Comparison of ENCODE assay signal across 24 mouse cellular contexts in the genomic region with DNA sequence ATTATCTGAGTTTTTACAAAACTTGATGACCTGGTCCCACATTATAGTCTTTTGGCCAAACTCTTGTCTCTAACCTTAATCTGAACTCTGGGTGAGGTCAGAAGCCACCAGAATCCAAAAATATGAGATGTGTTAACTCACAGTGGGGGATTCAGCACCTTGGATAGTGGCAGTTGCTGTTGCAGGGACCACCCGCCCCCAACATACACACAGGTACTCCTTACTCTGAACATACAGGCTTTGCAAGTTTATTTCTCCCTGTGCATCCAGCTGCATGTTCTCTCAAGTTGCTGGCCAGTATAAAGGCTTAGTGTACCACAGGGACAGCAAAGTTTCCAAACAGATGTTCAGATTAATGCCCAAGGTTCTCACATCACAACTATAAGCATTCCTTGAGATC.
DNase-seq lines count a peak whose midpoint lies in the region; ATAC-seq and TF ChIP-seq lines count a peak whose summit lies in the region.
"Had no signal": no experiment of that assay in that cellular context is flagged by ENCODE, and none has a peak within 500 bp of the region (broad histone marks: within the 10 kb centered on the region; RNA-seq: fewer than 3 reads in every experiment).

No protein-coding gene starts in this region.

- no peaks in the 10 kb centered on the region for H3K4me1 ChIP-seq in intestine, embryonic 14.5 days (replicated peaks; ENCODE audit: control insufficient read depth, insufficient read depth, low read length)
- no peaks in the 10 kb centered on the region for H3K4me1 ChIP-seq in intestine, postnatal 0 days (replicated peaks; ENCODE audit: control insufficient read depth, insufficient read depth, low read length)
- no peaks in the 10 kb centered on the region for H3K4me1 ChIP-seq in embryonic facial prominence, embryonic 14.5 days (ENCODE audit: control insufficient read depth, insufficient read depth, low read length)
- H3K4me1 ChIP-seq: embryonic facial prominence, embryonic 13.5 days; heart, embryonic 15.5 days; megakaryocyte, embryonic 14.5 days had no signal

- H3K4me3 ChIP-seq in intestine, embryonic 14.5 days (ENCODE audit: low read depth, low read length), result no peak overlapping the region
- no peak overlapping the region for H3K4me3 ChIP-seq in intestine, postnatal 0 days (ENCODE audit: low read depth, low read length)
- no peak overlapping the region for H3K4me3 ChIP-seq in embryonic facial prominence, embryonic 14.5 days (ENCODE audit: low read depth, low read length)
- H3K4me3 ChIP-seq in layer of hippocampus, adult 2 months, result no peak overlapping the region
- H3K4me3 ChIP-seq: embryonic facial prominence, embryonic 13.5 days; gastrocnemius, adult 2 months; heart, embryonic 15.5 days; megakaryocyte, embryonic 14.5 days had no signal

- DNase-seq in intestine, embryonic 14.5 days (ENCODE audit: low spot score), result peak; percentile 60
- DNase-seq in ES-CJ7 (ENCODE audit: low read depth, low spot score), result peak; percentile 16
- DNase-seq in R1 (ENCODE audit: low read depth, low spot score), result peak; percentile 27
- DNase-seq in embryonic facial prominence, embryonic 14.5 days (ENCODE audit: low spot score), result peak; percentile 64
- no peak for DNase-seq in layer of hippocampus, adult 2 months (ENCODE audit: low spot score in 2 of 2)
- DNase-seq in cerebellum, adult 9-10 months, result no peak
- DNase-seq in neural tube, embryonic 10.5 days (ENCODE audit: extremely low spot score, low spot score), result no peak
- DNase-seq: adrenal gland, postnatal 14 days; B cell, adult 2 months; cerebellum, postnatal 14 days; gastrocnemius, adult 2 months; heart, adult 11 months; kidney, adult 2 months; liver; lung, postnatal 10 days; spleen, adult 18-20 months; thymus, postnatal 36 days had no signal

- no peaks in the 10 kb centered on the region for H3K9me3 ChIP-seq in intestine, embryonic 14.5 days (ENCODE audit: control insufficient read depth, low read length)
- H3K9me3 ChIP-seq in intestine, postnatal 0 days (ENCODE audit: control insufficient read depth), result no peaks in the 10 kb centered on the region
- H3K9me3 ChIP-seq in embryonic facial prominence, embryonic 14.5 days (ENCODE audit: control insufficient read depth, low read length), result no peaks in the 10 kb centered on the region
- H3K9me3 ChIP-seq: embryonic facial prominence, embryonic 13.5 days; heart, embryonic 15.5 days; megakaryocyte, embryonic 14.5 days had no signal

- no peaks in the 10 kb centered on the region for H3K27me3 ChIP-seq in intestine, embryonic 14.5 days (replicated peaks; ENCODE audit: control insufficient read depth, insufficient read depth, low read length)
- no peaks in the 10 kb centered on the region for H3K27me3 ChIP-seq in intestine, postnatal 0 days (replicated peaks; ENCODE audit: control insufficient read depth, insufficient read depth, low read length)
- H3K27me3 ChIP-seq in embryonic facial prominence, embryonic 14.5 days (replicated peaks; ENCODE audit: control insufficient read depth, insufficient read depth, low read length), result no peaks in the 10 kb centered on the region
- H3K27me3 ChIP-seq: heart, embryonic 15.5 days; megakaryocyte, embryonic 14.5 days had no signal

- WGBS in intestine, embryonic 14.5 days, result 15% methylated on average over 1 of the region's 1 CpGs
- 3% methylated on average over 1 of the region's 1 CpGs for WGBS in intestine, postnatal 0 days
- WGBS in embryonic facial prominence, embryonic 14.5 days, result 8% methylated on average over 1 of the region's 1 CpGs

- no peaks in the 10 kb centered on the region for H3K36me3 ChIP-seq in intestine, embryonic 14.5 days (ENCODE audit: control insufficient read depth, insufficient read depth, low read length)
- no peaks in the 10 kb centered on the region for H3K36me3 ChIP-seq in intestine, postnatal 0 days (ENCODE audit: control insufficient read depth, insufficient read depth)
- H3K36me3 ChIP-seq in embryonic facial prominence, embryonic 14.5 days (ENCODE audit: control insufficient read depth, insufficient read depth, low read length), result no peaks in the 10 kb centered on the region
- H3K36me3 ChIP-seq: embryonic facial prominence, embryonic 13.5 days; heart, embryonic 15.5 days had no signal

- no peak overlapping the region for H3K4me2 ChIP-seq in intestine, embryonic 14.5 days (ENCODE audit: low read length)
- no peak overlapping the region for H3K4me2 ChIP-seq in intestine, postnatal 0 days (replicated peaks; ENCODE audit: low read depth)
- no peak overlapping the region for H3K4me2 ChIP-seq in embryonic facial prominence, embryonic 14.5 days (ENCODE audit: low read depth, low read length)
- H3K4me2 ChIP-seq: embryonic facial prominence, embryonic 13.5 days; heart, embryonic 15.5 days had no signal

- no peak for ATAC-seq in intestine, embryonic 14.5 days (replicated peaks; ENCODE audit: low FRiP score, low TSS enrichment, low read depth)
- ATAC-seq in intestine, postnatal 0 days, result no peak
- ATAC-seq in embryonic facial prominence, embryonic 14.5 days (ENCODE audit: low read depth), result no peak
- ATAC-seq: forebrain, embryonic 16.5 days; hindbrain, embryonic 16.5 days; midbrain, embryonic 16.5 days had no signal

- TF ChIP-seq CTCF in intestine, postnatal 0 days (IDR thresholded peaks at IDR 0.05; ENCODE audit: low read depth), result no peak
- TF ChIP-seq CTCF in layer of hippocampus, adult 2 months (conservative IDR thresholded peaks at IDR 0.05), result no peak

- no peak overlapping the region for H3K9ac ChIP-seq in intestine, embryonic 14.5 days (ENCODE audit: low read length)
- H3K9ac ChIP-seq in intestine, postnatal 0 days (ENCODE audit: low read depth, low read length), result no peak overlapping the region
- H3K9ac ChIP-seq in embryonic facial prominence, embryonic 14.5 days (ENCODE audit: low read depth, low read length), result no peak overlapping the region
- H3K9ac ChIP-seq: embryonic facial prominence, embryonic 13.5 days; heart, embryonic 15.5 days had no signal

- H3K27ac ChIP-seq in intestine, embryonic 14.5 days (ENCODE audit: low read depth), result no peak overlapping the region
- H3K27ac ChIP-seq in intestine, postnatal 0 days (ENCODE audit: low read depth, low read length), result no peak overlapping the region
- no peak overlapping the region for H3K27ac ChIP-seq in embryonic facial prominence, embryonic 14.5 days (replicated peaks; ENCODE audit: low read depth, low read length)
- no peak overlapping the region for H3K27ac ChIP-seq in layer of hippocampus, adult 2 months
- H3K27ac ChIP-seq: embryonic facial prominence, embryonic 13.5 days; gastrocnemius, adult 2 months; heart, embryonic 15.5 days had no signal

Comparison
In these comparisons a context has a peak if more than half of its experiments do, and no peak if none do; other contexts are left out.
1. DNase-seq: peak in intestine, embryonic 14.5 days (single experiment), ES-CJ7 (single experiment), R1 (single experiment) and embryonic facial prominence, embryonic 14.5 days (single experiment); none in layer of hippocampus, adult 2 months (0 of 2), cerebellum, adult 9-10 months (single experiment) and neural tube, embryonic 10.5 days (single experiment).